Mouse (Mus musculus): ENCODE measurements around the gene Uqcrfs1.

GRCm38 (mm10) chr13:30566767-30567166, 21.6 kb upstream of the Uqcrfs1 start:
- TF ChIP-seq POLR2A (IDR thresholded peaks at IDR 0.05; ENCODE audit: insufficient read depth, low read depth, low read length) (no peak), CTCF (IDR thresholded peaks at IDR 0.05) (peak; percentile 71), EP300 (IDR thresholded peaks at IDR 0.05; ENCODE audit: insufficient read depth, low read depth, low read length) (0 out of 2 replicates have a peak, but pooled peaks have one; percentile 23)
